Mouse (Mus musculus): ENCODE results near the gene Ap3s2. TPM values are rescaled to one million over a fixed set of nuclear protein-coding genes. Genes with fewer than 3 reads are reported as not detected.

Ap3s2 gene
- polyA plus RNA-seq, 1 experiment, result 58.4 TPM

GRCm38 (mm10) chr7:79835196-79835595 lies 85.3 kb downstream of the Ap3s2 start:
- DNase-seq (ENCODE audit: low read depth), result no peak
- TF ChIP-seq POLR2A (IDR thresholded peaks at IDR 0.05; ENCODE audit: borderline replicate concordance, extremely low read depth, insufficient read depth, insufficient read length, poor library complexity, severe bottlenecking) (no peak), CTCF (IDR thresholded peaks at IDR 0.05; ENCODE audit: borderline replicate concordance, extremely low read depth, insufficient read depth, insufficient read length) (no peak)

GRCm38 (mm10) chr7:79832980-79833379 lies 87.5 kb downstream of the Ap3s2 start:
- no peak for DNase-seq (ENCODE audit: low read depth)
- TF ChIP-seq CTCF (IDR thresholded peaks at IDR 0.05; ENCODE audit: borderline replicate concordance, extremely low read depth, insufficient read depth, insufficient read length) (no peak), POLR2A (IDR thresholded peaks at IDR 0.05; ENCODE audit: borderline replicate concordance, extremely low read depth, insufficient read depth, insufficient read length, poor library complexity, severe bottlenecking) (no peak)

- no peak for TF ChIP-seq CTCF (IDR thresholded peaks at IDR 0.05; ENCODE audit: borderline replicate concordance, extremely low read depth, insufficient read depth, insufficient read length)
- TF ChIP-seq POLR2A (IDR thresholded peaks at IDR 0.05; ENCODE audit: borderline replicate concordance, extremely low read depth, insufficient read depth, insufficient read length, poor library complexity, severe bottlenecking), result no peak
- DNase-seq (ENCODE audit: low read depth), result peak; percentile 33
Observed at GRCm38 (mm10) chr7:79831585-79831984, 88.9 kb downstream of the Ap3s2 start.

GRCm38 (mm10) chr7:79831145-79831544 lies 89.3 kb downstream of the Ap3s2 start:
- TF ChIP-seq CTCF (IDR thresholded peaks at IDR 0.05; ENCODE audit: borderline replicate concordance, extremely low read depth, insufficient read depth, insufficient read length), result no peak
- TF ChIP-seq POLR2A (IDR thresholded peaks at IDR 0.05; ENCODE audit: borderline replicate concordance, extremely low read depth, insufficient read depth, insufficient read length, poor library complexity, severe bottlenecking), result no peak
- peak; percentile 11 for DNase-seq (ENCODE audit: low read depth)

- no peak for DNase-seq (ENCODE audit: low read depth)
- TF ChIP-seq CTCF (IDR thresholded peaks at IDR 0.05; ENCODE audit: borderline replicate concordance, extremely low read depth, insufficient read depth, insufficient read length) (no peak), POLR2A (IDR thresholded peaks at IDR 0.05; ENCODE audit: borderline replicate concordance, extremely low read depth, insufficient read depth, insufficient read length, poor library complexity, severe bottlenecking) (no peak)
Observed at GRCm38 (mm10) chr7:79828341-79828740, 92.1 kb downstream of the Ap3s2 start.

Other genes starting within 250 kb of the Ap3s2 start
- 4.8 and 5.4 TPM in 2 replicates for gene Kif7, start 204.9 kb downstream of the Ap3s2 start, polyA plus RNA-seq (2012; rRNA removed)
- gene Plin1, start 187.7 kb downstream of the Ap3s2 start, polyA plus RNA-seq (2012; rRNA removed), result 0.23 TPM in 2 replicates
- gene Pex11a, start 177.5 kb downstream of the Ap3s2 start, polyA plus RNA-seq (2012; rRNA removed), result 11.1 and 13.3 TPM in 2 replicates
- gene Wdr93, start 177.5 kb downstream of the Ap3s2 start, polyA plus RNA-seq (2012; rRNA removed), result 0.23 and 0.33 TPM in 2 replicates
- not detected in 2 replicates for gene Mesp1, start 126.9 kb downstream of the Ap3s2 start, polyA plus RNA-seq (2012; rRNA removed)
- gene Mesp2, start 109.9 kb downstream of the Ap3s2 start, polyA plus RNA-seq (2012; rRNA removed), result 1.2 and 1.9 TPM in 2 replicates
- 4.9 and 7.8 TPM in 2 replicates for gene Anpep, start 59.6 kb downstream of the Ap3s2 start, polyA plus RNA-seq (2012; rRNA removed)
- gene Arpin, start 14.7 kb upstream of the Ap3s2 start, polyA plus RNA-seq (2012; rRNA removed), result 10.0 and 13.7 TPM in 2 replicates
- gene Zfp710, start 104.2 kb upstream of the Ap3s2 start, polyA plus RNA-seq (2012; rRNA removed), result 34.8 and 36.1 TPM in 2 replicates
- 230 and 297 TPM in 2 replicates for gene Idh2, start 194.7 kb upstream of the Ap3s2 start, polyA plus RNA-seq (2012; rRNA removed)

Data from brain, embryonic 14.5 days (tissue).